Mouse (Mus musculus) MEL (cell line): ENCODE data around the gene Cfap44. TPM values are rescaled to one million over a fixed set of nuclear protein-coding genes. Genes with fewer than 3 reads are reported as not detected.

Experiments
- DNase-seq: peaks from one replicate; pipeline ENCODE4 v3.0.0; 2011; ENCODE audit warnings: low read depth, low spot score
- H3K27ac ChIP-seq: 2 replicates; pipeline ENCODE4 v1.5.1; 2012; ENCODE audit warnings: low read depth, mild to moderate bottlenecking, control low read depth, low read length, moderate library complexity; ENCODE audit not compliant: control insufficient read depth
- H3K27me3 ChIP-seq, 2 experiments: fragments of 150-350 bp in 1 of 2; sonication (generic) in 1 of 2; 2 replicates each; pipeline ENCODE4 v1.6.1; 2012; ENCODE audit warnings: low read length in 2 of 2, mild to moderate bottlenecking in 2 of 2, improper control_type of control experiment in 1 of 2, moderate library complexity in 1 of 2; ENCODE audit not compliant: insufficient read depth in 2 of 2, control insufficient read depth in 1 of 2
- H3K36me3 ChIP-seq, 2 experiments: 2 replicates each; pipeline ENCODE4 v1.6.1; 2012 to 2014; ENCODE audit warnings: low read length in 2 of 2, improper control_type of control experiment in 1 of 2, inconsistent platforms in 1 of 2, mild to moderate bottlenecking in 1 of 2; ENCODE audit not compliant: insufficient read depth in 2 of 2, control insufficient read depth in 1 of 2
- H3K4me1 ChIP-seq, 2 experiments: fragments of 150-350 bp in 1 of 2; sonication (generic) in 1 of 2; 2 replicates each; pipeline ENCODE4 v1.6.1; 2012; ENCODE audit warnings: low read length in 2 of 2, improper control_type of control experiment in 1 of 2, mild to moderate bottlenecking in 1 of 2; ENCODE audit not compliant: insufficient read depth in 2 of 2, control insufficient read depth in 1 of 2
- H3K4me3 ChIP-seq, 2 experiments: fragments of 150-350 bp in 1 of 2; sonication (generic) in 1 of 2; 2 replicates each; pipeline ENCODE4 v1.5.1; 2012; ENCODE audit warnings: low read depth in 2 of 2, low read length in 2 of 2, mild to moderate bottlenecking in 2 of 2, moderate library complexity in 2 of 2, control low read depth in 1 of 2, improper control_type of control experiment in 1 of 2; ENCODE audit not compliant: control insufficient read depth in 1 of 2, insufficient read depth in 1 of 2
- H3K79me2 ChIP-seq: 2 replicates; pipeline ENCODE4 v1.6.1; 2012; ENCODE audit warnings: mild to moderate bottlenecking, low read length, moderate library complexity; ENCODE audit not compliant: control insufficient read depth, poor library complexity, insufficient read depth
- H3K9ac ChIP-seq: 2 replicates; pipeline ENCODE4 v1.6.1; 2012; ENCODE audit warnings: low read depth, mild to moderate bottlenecking, control low read depth, low read length, moderate library complexity; ENCODE audit not compliant: control insufficient read depth, poor library complexity, severe bottlenecking
- H3K9me3 ChIP-seq: fragments of 150-350 bp; sonication (generic); replicated peaks from 2 replicates; pipeline ENCODE4 v1.6.1; 2012; ENCODE audit warnings: mild to moderate bottlenecking, low read length, improper control_type of control experiment, moderate library complexity; ENCODE audit not compliant: insufficient read depth
- CHD2 ChIP-seq: IDR thresholded peaks from 2 replicates; pipeline ENCODE4 v1.6.1; 2011; ENCODE audit warnings: low read length, improper control_type of control experiment
- E2F4 ChIP-seq: IDR thresholded peaks from 2 replicates; pipeline ENCODE4 v1.6.1; 2011; ENCODE audit warnings: low read depth, low read length, improper control_type of control experiment, borderline replicate concordance
- ELF1 ChIP-seq: IDR thresholded peaks from 2 replicates; pipeline ENCODE4 v1.6.1; 2014; ENCODE audit warnings: low read depth, mild to moderate bottlenecking, inconsistent platforms, low read length, improper control_type of control experiment, moderate library complexity
- EP300 ChIP-seq, 2 experiments: IDR thresholded peaks; 2 replicates each; pipeline ENCODE4 v1.6.1; 2011; ENCODE audit warnings: improper control_type of control experiment in 2 of 2, low read length in 2 of 2, low read depth in 1 of 2, mild to moderate bottlenecking in 1 of 2
- ETS1 ChIP-seq: IDR thresholded peaks from 2 replicates; pipeline ENCODE4 v1.6.1; 2012; ENCODE audit warnings: low read depth, mild to moderate bottlenecking, inconsistent platforms, low read length, improper control_type of control experiment, moderate library complexity
- GABPA ChIP-seq: IDR thresholded peaks from 2 replicates; pipeline ENCODE4 v1.6.1; 2012; ENCODE audit warnings: low read depth, mild to moderate bottlenecking, inconsistent platforms, low read length, improper control_type of control experiment, moderate library complexity
- GATA1 ChIP-seq: IDR thresholded peaks from 2 replicates; pipeline ENCODE4 v1.6.1; 2011; ENCODE audit warnings: low read depth, low read length, improper control_type of control experiment
- HCFC1 ChIP-seq: IDR thresholded peaks from 2 replicates; pipeline ENCODE4 v1.6.1; 2012; ENCODE audit warnings: low read depth, mild to moderate bottlenecking, inconsistent platforms, low read length, improper control_type of control experiment, moderate library complexity
- JUND ChIP-seq: IDR thresholded peaks from 2 replicates; pipeline ENCODE4 v1.6.1; 2011; ENCODE audit warnings: low read depth, mild to moderate bottlenecking, improper control_type of control experiment, low read length
- MAFK ChIP-seq: IDR thresholded peaks from 2 replicates; pipeline ENCODE4 v1.6.1; 2011; ENCODE audit warnings: low read depth, mild to moderate bottlenecking, low read length, improper control_type of control experiment, borderline replicate concordance
- MAZ ChIP-seq: IDR thresholded peaks from 2 replicates; pipeline ENCODE4 v1.6.1; 2012; ENCODE audit warnings: low read depth, mild to moderate bottlenecking, inconsistent platforms, low read length, improper control_type of control experiment
- MXI1 ChIP-seq: IDR thresholded peaks from 2 replicates; pipeline ENCODE4 v1.6.1; 2011; ENCODE audit warnings: mild to moderate bottlenecking, low read depth, low read length, improper control_type of control experiment
- MYC ChIP-seq: IDR thresholded peaks from 2 replicates; pipeline ENCODE4 v1.6.1; 2011; ENCODE audit warnings: low read depth, mild to moderate bottlenecking, low read length, improper control_type of control experiment, moderate library complexity
- NRF1 ChIP-seq: IDR thresholded peaks from 2 replicates; pipeline ENCODE4 v1.6.1; 2014; ENCODE audit warnings: low read depth, mild to moderate bottlenecking, inconsistent platforms, low read length, improper control_type of control experiment, moderate library complexity; ENCODE audit not compliant: poor library complexity, insufficient read depth, severe bottlenecking
- POLR2A ChIP-seq, 2 experiments: IDR thresholded peaks; 2 replicates each; pipeline ENCODE4 v1.6.1; 2011 to 2012; ENCODE audit warnings: low read length in 2 of 2, mild to moderate bottlenecking in 2 of 2, control low read depth in 1 of 2, improper control_type of control experiment in 1 of 2, low read depth in 1 of 2, moderate library complexity in 1 of 2; ENCODE audit not compliant: control insufficient read depth in 1 of 2, insufficient read depth in 1 of 2, poor library complexity in 1 of 2
- POLR2AphosphoS2 ChIP-seq: IDR thresholded peaks from 2 replicates; pipeline ENCODE4 v1.6.1; 2011; ENCODE audit warnings: low read length, improper control_type of control experiment
- POLR2AphosphoS5 ChIP-seq: IDR thresholded peaks from 2 replicates; pipeline ENCODE4 v1.6.1; 2012; ENCODE audit warnings: low read depth, borderline replicate concordance, mild to moderate bottlenecking, inconsistent platforms, low read length, moderate library complexity, mixed read lengths
- RAD21 ChIP-seq: IDR thresholded peaks from 2 replicates; pipeline ENCODE4 v1.6.1; 2011; ENCODE audit warnings: mild to moderate bottlenecking, low read depth, low read length, improper control_type of control experiment
- RCOR1 ChIP-seq: IDR thresholded peaks from 2 replicates; pipeline ENCODE4 v1.6.1; 2012; ENCODE audit warnings: low read depth, mild to moderate bottlenecking, inconsistent platforms, low read length, improper control_type of control experiment
- SIN3A ChIP-seq: IDR thresholded peaks from 2 replicates; pipeline ENCODE4 v1.6.1; 2012; ENCODE audit warnings: low read length, improper control_type of control experiment, inconsistent platforms
- SMC3 ChIP-seq: IDR thresholded peaks from 2 replicates; pipeline ENCODE4 v1.6.1; 2011; ENCODE audit warnings: low read depth, low read length, improper control_type of control experiment
- TBP ChIP-seq: IDR thresholded peaks from 2 replicates; pipeline ENCODE4 v1.8.0; 2011; ENCODE audit warnings: low read depth, low read length, improper control_type of control experiment
- TCF12 ChIP-seq: IDR thresholded peaks from 2 replicates; pipeline ENCODE4 v1.6.1; 2014; ENCODE audit warnings: low read depth, mild to moderate bottlenecking, inconsistent platforms, low read length, improper control_type of control experiment, moderate library complexity
- USF2 ChIP-seq, 2 experiments: IDR thresholded peaks; 2 replicates each; pipeline ENCODE4 v1.6.1; 2011 to 2012; ENCODE audit warnings: improper control_type of control experiment in 2 of 2, low read length in 2 of 2, borderline replicate concordance in 1 of 2, inconsistent platforms in 1 of 2, low read depth in 1 of 2, mild to moderate bottlenecking in 1 of 2; ENCODE audit not compliant: insufficient read depth in 1 of 2
- ZC3H11A ChIP-seq: IDR thresholded peaks from 2 replicates; pipeline ENCODE4 v1.6.1; 2012; ENCODE audit warnings: low read depth, mild to moderate bottlenecking, inconsistent platforms, low read length, improper control_type of control experiment
- ZMIZ1 ChIP-seq: IDR thresholded peaks from 2 replicates; pipeline ENCODE4 v1.6.1; 2012; ENCODE audit warnings: low read depth, mild to moderate bottlenecking, inconsistent platforms, low read length, improper control_type of control experiment, moderate library complexity
- polyA plus RNA-seq, 2 experiments: library from polyadenylated mRNA; stranded (reverse) in 1 of 2; unstranded in 1 of 2; fragments of >175 nt in 1 of 2; fragments of >200 nt in 1 of 2; gene quantifications; 2 replicates each; pipeline versions ENCODE4 v1.2.1 to v1.2.4; 2012; ENCODE audit warnings: low replicate concordance in 2 of 2, low read depth in 1 of 2; ENCODE audit not compliant: insufficient read length in 2 of 2, insufficient read depth in 1 of 2, missing spikeins in 1 of 2
- total RNA-seq: library from RNA; depleted of rRNA; stranded (reverse); fragments of 300-350 nt; gene quantifications from 2 replicates; pipeline ENCODE4 v1.2.3, GENCODE M21; 2012

The Cfap44 gene
- total and polyA plus RNA-seq, 3 experiments: not detected

DNA sequence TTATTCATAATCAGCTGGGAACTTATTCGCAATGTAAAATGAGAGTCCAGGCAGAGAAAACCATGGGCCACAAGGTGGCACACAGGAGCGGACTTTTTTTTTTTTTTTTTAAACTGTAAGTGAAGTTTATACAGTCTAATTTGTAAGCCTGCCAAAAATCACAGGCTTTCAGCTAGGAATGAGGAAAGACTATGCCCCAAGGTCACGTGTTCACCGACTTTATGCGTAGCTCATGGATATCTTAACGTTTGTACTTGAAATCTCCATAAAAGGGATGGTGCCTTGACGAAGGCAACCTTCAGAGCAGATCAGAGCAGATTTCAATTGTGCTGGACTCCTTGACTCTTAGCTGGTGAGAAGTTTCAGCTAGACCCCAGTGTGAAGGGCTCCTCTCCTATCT is 86.0 kb downstream of the Cfap44 start (continued):
- TF ChIP-seq GATA1: no peak
- no peak for TF ChIP-seq ZMIZ1
- TF ChIP-seq MYC: no peak
- TF ChIP-seq USF2 (IDR thresholded peaks at IDR 0.05; ENCODE audit: borderline replicate concordance in 1 of 2, insufficient read depth in 1 of 2, low read depth in 1 of 2, low read length in 2 of 2): no peak
- no peak for TF ChIP-seq ELF1
- no peak for TF ChIP-seq TBP
- no peak for TF ChIP-seq GABPA
- no peak for TF ChIP-seq POLR2AphosphoS5
- no peak for TF ChIP-seq TCF12
- peak; percentile 63 for TF ChIP-seq SMC3
- no peak for TF ChIP-seq ZC3H11A
- no peak for TF ChIP-seq SIN3A
- no peak for TF ChIP-seq JUND
- no peak for TF ChIP-seq CHD2
- TF ChIP-seq ETS1: no peak
- no peak for TF ChIP-seq POLR2AphosphoS2
- no peak for TF ChIP-seq HCFC1
- TF ChIP-seq E2F4: no peak
- no peak for TF ChIP-seq POLR2A (IDR thresholded peaks at IDR 0.05; ENCODE audit: control insufficient read depth in 1 of 2, insufficient read depth in 1 of 2, low read depth in 1 of 2, low read length in 2 of 2, poor library complexity in 1 of 2)
- no peak for TF ChIP-seq RCOR1
- TF ChIP-seq EP300 (IDR thresholded peaks at IDR 0.05; ENCODE audit: low read depth in 1 of 2, low read length in 2 of 2): no peak
- TF ChIP-seq, all 39 proteins: peak for 5

DNA sequence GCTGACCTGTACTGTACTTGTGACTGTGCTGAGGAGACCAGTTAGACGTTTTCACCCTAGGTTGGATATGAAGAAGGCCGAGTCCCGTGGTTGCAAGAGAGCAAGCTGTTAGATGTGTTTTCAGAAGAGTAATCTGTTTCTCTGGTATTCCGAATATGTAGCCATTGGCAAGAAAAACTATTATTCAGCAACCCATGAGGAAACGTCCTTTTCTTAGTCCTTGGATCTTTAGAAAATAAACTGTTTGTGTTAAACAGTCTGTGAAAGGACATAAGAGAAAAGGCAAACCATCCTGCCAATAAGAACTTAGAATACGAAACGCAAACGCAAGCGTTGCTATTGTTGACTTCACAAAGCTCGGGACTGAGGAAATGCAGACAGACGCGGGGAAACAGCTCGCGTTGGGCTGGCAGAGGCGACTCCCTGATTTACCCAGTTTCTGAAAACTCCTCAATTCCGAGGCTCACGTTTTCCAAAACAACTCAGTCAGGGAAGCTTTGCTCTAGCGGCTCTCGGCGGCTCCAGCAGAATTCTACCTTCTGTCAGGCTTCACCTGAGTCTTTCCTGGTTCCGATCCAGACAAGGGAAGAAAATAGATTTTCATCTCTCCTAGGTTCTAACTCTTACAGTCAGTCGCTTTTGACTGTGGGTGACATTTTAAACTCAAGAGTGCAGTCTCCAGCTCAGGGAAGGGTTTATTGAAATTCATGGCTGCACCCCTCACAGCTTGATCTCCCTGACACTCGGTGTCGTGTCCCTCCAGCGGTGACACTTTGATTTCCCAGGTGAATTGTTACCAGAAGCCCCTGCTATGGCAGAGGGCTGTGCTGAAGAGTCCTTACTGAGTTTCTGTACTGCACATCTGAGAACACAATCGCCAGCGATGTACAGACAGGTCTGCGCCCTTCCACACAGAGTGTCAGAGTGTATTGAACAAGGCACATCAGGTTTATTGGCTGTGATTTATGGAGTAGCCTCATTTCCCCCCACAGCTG is 87.3 kb downstream of the Cfap44 start:
- Histone ChIP-seq H3K9ac (no peak overlapping the region), H3K9me3 (no peaks in the 10 kb centered on the region), H3K36me3 (no peaks in the 10 kb centered on the region), H3K4me3 (no peak overlapping the region), H3K27ac (no peak overlapping the region), H3K27me3 (0 out of 4 replicates have a peak, but pooled peaks cover 0 to 2% of the 10 kb centered on the region in 2 experiments), H3K79me2 (no peaks in the 10 kb centered on the region), H3K4me1 (no peaks in the 10 kb centered on the region)
- TF ChIP-seq RAD21 (no peak), NRF1 (no peak), MXI1 (no peak), MAZ (no peak), CHD2 (no peak), MYC (no peak), POLR2AphosphoS5 (no peak), E2F4 (no peak), POLR2A (IDR thresholded peaks at IDR 0.05; ENCODE audit: control insufficient read depth in 1 of 2, insufficient read depth in 1 of 2, low read depth in 1 of 2, low read length in 2 of 2, poor library complexity in 1 of 2) (no peak), MAFK (no peak), ZMIZ1 (no peak), HCFC1 (no peak)
- DNase-seq: no peak
